Mouse (Mus musculus): Measurements from ENCODE around the gene Paxx.

GRCm38 (mm10) chr2:25430395-25431233 lies 30.3 kb downstream of the Paxx start:
- TF ChIP-seq CTCF (conservative IDR thresholded peaks at IDR 0.05; ENCODE audit: insufficient read depth, insufficient read length, low read depth, low read length) (no peak), POLR2A (IDR thresholded peaks at IDR 0.05; ENCODE audit: low read depth, low read length) (no peak)
